Mouse (Mus musculus) heart, embryonic 13.5 days (tissue): Measurements from ENCODE around the gene Olfr763. TPM values are rescaled to one million over a fixed set of nuclear protein-coding genes. Genes with fewer than 3 reads are reported as not detected.
"Not testable (repeated sequence)": the region's sequence is repeated elsewhere in the genome, so short reads cannot be mapped to it uniquely, and the experiment has no call there.

Experiments used
- ATAC-seq: fragments of 200-750 bp; cut with Nextera tagmentation; 2 replicates; pipeline ENCODE4 v1.8.0; 2017; ENCODE audit warnings: moderate TSS enrichment; ENCODE audit not compliant: insufficient number of reproducible peaks, low FRiP score, low TSS enrichment; ENCODE audit errors: extremely low read depth
- H3K27ac ChIP-seq: fragments of 300-500 bp; sonication (generic); replicated peaks from 2 replicates; pipeline ENCODE4 v1.5.1; 2015; ENCODE audit warnings: moderate library complexity, mild to moderate bottlenecking, inconsistent platforms
- H3K27me3 ChIP-seq: fragments of 300-500 bp; sonication (generic); replicated peaks from 2 replicates; pipeline ENCODE4 v1.6.1; 2015; ENCODE audit warnings: mild to moderate bottlenecking, inconsistent platforms
- H3K36me3 ChIP-seq: fragments of 300-500 bp; sonication (generic); 2 replicates; pipeline ENCODE4 v1.6.1; 2015; ENCODE audit warnings: mild to moderate bottlenecking, inconsistent platforms
- H3K4me1 ChIP-seq: fragments of 300-500 bp; sonication (generic); 2 replicates; pipeline ENCODE4 v1.6.1; 2015; ENCODE audit warnings: inconsistent platforms
- H3K4me2 ChIP-seq: fragments of 300-500 bp; sonication (generic); 2 replicates; pipeline ENCODE4 v1.6.1; 2015; ENCODE audit warnings: inconsistent platforms, mild to moderate bottlenecking, moderate library complexity
- H3K4me3 ChIP-seq: fragments of 300-500 bp; sonication (generic); 2 replicates; pipeline ENCODE4 v1.5.1; 2015; ENCODE audit warnings: moderate library complexity, mild to moderate bottlenecking, inconsistent platforms
- H3K9ac ChIP-seq: fragments of 300-500 bp; sonication (generic); 2 replicates; pipeline ENCODE4 v1.6.1; 2015; ENCODE audit warnings: inconsistent platforms, mild to moderate bottlenecking, moderate library complexity
- H3K9me3 ChIP-seq: fragments of 300-500 bp; sonication (generic); 2 replicates; pipeline ENCODE4 v1.6.1; 2016; ENCODE audit warnings: inconsistent platforms
- WGBS: fragments of 180-500 bp; shearing (Covaris S2); methylation state at CpG from one replicate; pipeline ENCODE4 v1.1.7; 2015; ENCODE audit warnings: mixed read lengths; 5-methylcytosine and 5-hydroxymethylcytosine counted together
- polyA plus RNA-seq: library from polyadenylated mRNA; unstranded; fragments of >200 nt; fragmentation: Nextera tagmentation; extraction: Ambion mirVana; gene quantifications from 2 replicates; pipeline ENCODE4 v1.2.1, GENCODE M21; 2015

The Olfr763 gene
- polyA plus RNA-seq, result not detected in 2 replicates

GRCm38 (mm10) chr10:129010288-129010841, at the start of gene Olfr763:
TSS of gene Olfr763 (plus strand) at chr10:129010791.
- Histone ChIP-seq H3K27me3 (no peaks in the 10 kb centered on the region), H3K27ac (no peak within 1 kb of the TSS), H3K9ac (no peak within 1 kb of the TSS), H3K4me2 (no peak within 1 kb of the TSS), H3K9me3 (peaks cover 12% of the 10 kb centered on the region), H3K4me1 (no peaks in the 10 kb centered on the region), H3K36me3 (no peaks in the 10 kb centered on the region), H3K4me3 (no peak within 1 kb of the TSS)
- no peak for ATAC-seq
- 57% methylated on average over 2 of the region's 2 CpGs for WGBS

GRCm38 (mm10) chr10:128964961-128965360, 45.6 kb upstream of the Olfr763 start:
- H3K36me3 ChIP-seq, result no peaks in the 10 kb centered on the region
- H3K9ac ChIP-seq, result no peak overlapping the region
- no peak overlapping the region for H3K27ac ChIP-seq
- no peak overlapping the region for H3K4me2 ChIP-seq
- no peak for ATAC-seq
- WGBS, result 58% methylated on average over 2 of the region's 2 CpGs
- H3K4me3 ChIP-seq, result no peak overlapping the region
- H3K4me1 ChIP-seq, result peaks cover 7% of the 10 kb centered on the region; the same call in 1 of the 2 replicates
- H3K27me3 ChIP-seq, result no peaks in the 10 kb centered on the region; the same call in 1 of the 2 replicates
- no peaks in the 10 kb centered on the region for H3K9me3 ChIP-seq

- 76% methylated on average over 6 of the region's 6 CpGs for WGBS
- Histone ChIP-seq H3K9me3 (no peaks in the 10 kb centered on the region), H3K27ac (no peak overlapping the region), H3K9ac (no peak overlapping the region), H3K4me3 (no peak overlapping the region), H3K36me3 (no peaks in the 10 kb centered on the region), H3K4me2 (no peak overlapping the region), H3K27me3 (no peaks in the 10 kb centered on the region; the same call in 1 of the 2 replicates), H3K4me1 (peaks cover 2% of the 10 kb centered on the region; the same call in 1 of the 2 replicates)
- no peak for ATAC-seq
Observed at GRCm38 (mm10) chr10:128965871-128966270, 44.7 kb upstream of the Olfr763 start.

- WGBS, result 26% methylated on average over 1 of the region's 1 CpGs
Observed at GRCm38 (mm10) chr10:128968341-128968749, 42.2 kb upstream of the Olfr763 start.

GRCm38 (mm10) chr10:128970740-128971250, 39.8 kb upstream of the Olfr763 start:
- H3K36me3 ChIP-seq, result no peaks in the 10 kb centered on the region
- H3K27ac ChIP-seq, result no peak overlapping the region
- no peak overlapping the region for H3K4me2 ChIP-seq
- H3K9ac ChIP-seq, result no peak overlapping the region
- H3K4me3 ChIP-seq, result no peak overlapping the region
- 50% methylated on average over 1 of the region's 1 CpGs for WGBS
- H3K4me1 ChIP-seq, result peaks cover under 1% of the 10 kb centered on the region; the same call in 1 of the 2 replicates
- no peak for ATAC-seq
- H3K27me3 ChIP-seq, result no peaks in the 10 kb centered on the region; the same call in 1 of the 2 replicates
- H3K9me3 ChIP-seq, result no peaks in the 10 kb centered on the region

More at GRCm38 (mm10) chr10:128968341-128968749, 42.2 kb upstream of the Olfr763 start:
- no peak overlapping the region for H3K4me3 ChIP-seq
- no peaks in the 10 kb centered on the region; the same call in 1 of the 2 replicates for H3K27me3 ChIP-seq
- ATAC-seq, result no peak
- no peaks in the 10 kb centered on the region for H3K4me1 ChIP-seq
- no peaks in the 10 kb centered on the region for H3K9me3 ChIP-seq
- no peak overlapping the region for H3K27ac ChIP-seq
- no peak overlapping the region; the same call in 1 of the 2 replicates for H3K9ac ChIP-seq
- no peaks in the 10 kb centered on the region for H3K36me3 ChIP-seq
- H3K4me2 ChIP-seq, result no peak overlapping the region

GRCm38 (mm10) chr10:128972841-128973240, 37.8 kb upstream of the Olfr763 start:
- WGBS, result 65% methylated on average over 4 of the region's 4 CpGs
- no peak for ATAC-seq

GRCm38 (mm10) chr10:128976395-128976794, 34.2 kb upstream of the Olfr763 start:
- Histone ChIP-seq H3K36me3 (no peaks in the 10 kb centered on the region), H3K4me2 (no peak overlapping the region), H3K27ac (peak overlapping the region; percentile 40; the same call in 1 of the 2 replicates), H3K4me3 (no peak overlapping the region), H3K9ac (no peak overlapping the region), H3K4me1 (peaks cover 18% of the 10 kb centered on the region), H3K9me3 (no peaks in the 10 kb centered on the region), H3K27me3 (no peaks in the 10 kb centered on the region)
- no peak for ATAC-seq
- WGBS, result 30% methylated on average over 3 of the region's 3 CpGs

More at GRCm38 (mm10) chr10:128972841-128973240, 37.8 kb upstream of the Olfr763 start:
- Histone ChIP-seq H3K27ac (no peak overlapping the region), H3K4me2 (no peak overlapping the region), H3K27me3 (no peaks in the 10 kb centered on the region; the same call in 1 of the 2 replicates), H3K36me3 (no peaks in the 10 kb centered on the region), H3K9me3 (no peaks in the 10 kb centered on the region), H3K4me1 (peaks cover 12% of the 10 kb centered on the region; the same call in 1 of the 2 replicates), H3K4me3 (no peak overlapping the region), H3K9ac (no peak overlapping the region)

GRCm38 (mm10) chr10:128977522-128978114, 33.0 kb upstream of the Olfr763 start:
- Histone ChIP-seq H3K27me3 (no peaks in the 10 kb centered on the region), H3K4me3 (no peak overlapping the region), H3K9me3 (no peaks in the 10 kb centered on the region), H3K4me2 (no peak overlapping the region), H3K9ac (no peak overlapping the region), H3K27ac (no peak overlapping the region), H3K36me3 (no peaks in the 10 kb centered on the region), H3K4me1 (peaks cover 18% of the 10 kb centered on the region)
- WGBS, result 19% methylated on average over 9 of the region's 9 CpGs
- ATAC-seq, result no peak

- H3K9me3 ChIP-seq, result no peaks in the 10 kb centered on the region
- no peak overlapping the region for H3K9ac ChIP-seq
- ATAC-seq, result peak; percentile 26
- no peak overlapping the region for H3K4me3 ChIP-seq
- H3K27ac ChIP-seq, result peak overlapping the region; percentile 28; the same call in 1 of the 2 replicates
- H3K27me3 ChIP-seq, result no peaks in the 10 kb centered on the region
- no peaks in the 10 kb centered on the region for H3K36me3 ChIP-seq
- H3K4me2 ChIP-seq, result no peak overlapping the region
- H3K4me1 ChIP-seq, result peaks cover 18% of the 10 kb centered on the region
- WGBS, result 38% methylated on average over 3 of the region's 3 CpGs
Observed at GRCm38 (mm10) chr10:128980644-128981365, 29.8 kb upstream of the Olfr763 start.

GRCm38 (mm10) chr10:128989131-128989530, 21.5 kb upstream of the Olfr763 start, which contains the start of gene Olfr9:
TSS of gene Olfr9 (plus strand) at chr10:128989431.
- not testable (repeated sequence) for H3K4me3 ChIP-seq, H3K36me3 ChIP-seq, H3K4me2 ChIP-seq, H3K9me3 ChIP-seq, ATAC-seq, H3K27me3 ChIP-seq, H3K27ac ChIP-seq, H3K9ac ChIP-seq, H3K4me1 ChIP-seq
- WGBS, result 46% methylated on average over 1 of the region's 1 CpGs
